Mouse (Mus musculus) bone marrow macrophage, adult 2 months (primary cell): ENCODE results near the gene Nubp2.

Source experiments
- CTCF ChIP-seq: IDR thresholded peaks from 2 replicates; pipeline ENCODE4 v1.5.1; 2012; ENCODE audit warnings: low read depth, mild to moderate bottlenecking, low read length, moderate library complexity
- POLR2A ChIP-seq: IDR thresholded peaks from 2 replicates; pipeline ENCODE4 v1.6.1; 2012; ENCODE audit warnings: mild to moderate bottlenecking, low read depth, low read length, borderline replicate concordance

DNA sequence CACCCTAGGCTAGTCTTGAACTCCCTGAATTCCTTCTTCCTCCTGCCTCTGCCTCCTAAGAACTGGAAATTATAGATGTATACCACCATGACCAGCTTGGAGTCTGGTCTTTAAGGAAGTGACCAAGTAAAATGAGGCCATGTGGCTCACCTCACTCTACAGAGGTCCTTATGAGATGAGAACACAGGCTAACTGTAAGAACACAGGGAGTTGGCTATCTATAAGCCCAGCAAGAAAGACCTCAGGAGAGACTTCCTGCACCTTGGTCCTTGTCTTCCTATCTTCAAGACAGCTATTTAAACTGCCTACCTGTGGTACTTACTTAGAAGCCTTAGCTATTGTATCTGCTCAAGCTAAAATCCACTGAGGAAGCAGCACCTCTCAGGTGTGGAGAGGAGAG, 27.8 kb upstream of the Nubp2 start:
- TF ChIP-seq CTCF (no peak), POLR2A (no peak)
